Mouse (Mus musculus): ENCODE data around the gene Rif1. TPM values are rescaled to one million over a fixed set of nuclear protein-coding genes. Genes with fewer than 3 reads are reported as not detected.

Gene Rif1
- polyA plus RNA-seq (2016; fragmentation: Nextera tagmentation; extraction: Ambion mirVana), result 54.4 and 57.4 TPM in 2 replicates

- peak within 1 kb of the TSS; percentile 96 for H3K9ac ChIP-seq
- H3K4me1 ChIP-seq, result peaks cover 11% of the 10 kb centered on the region; the same call in 1 of the 2 replicates
- H3K36me3 ChIP-seq, result peaks cover 18% of the 10 kb centered on the region
- under 1% methylated on average over 60 of the region's 72 CpGs for WGBS
- peak; percentile 94 for ATAC-seq (ENCODE audit: insufficient number of reproducible peaks, insufficient read depth, low FRiP score, low TSS enrichment)
- H3K4me3 ChIP-seq, result peak within 1 kb of the TSS; percentile 96
- H3K9me3 ChIP-seq, result no peaks in the 10 kb centered on the region
- H3K4me2 ChIP-seq (replicated peaks), result peak within 1 kb of the TSS; percentile 55
- no peaks in the 10 kb centered on the region for H3K27me3 ChIP-seq
- peak within 1 kb of the TSS; percentile 89 for H3K27ac ChIP-seq
These were observed at the start of gene Rif1 for GRCm38 (mm10) chr2:52072491-52073140. Gene Rif1 (plus strand): TSS chr2:52072832.

- Histone ChIP-seq H3K4me1 (no peaks in the 10 kb centered on the region), H3K4me2 (replicated peaks) (no peak overlapping the region), H3K27ac (no peak overlapping the region), H3K36me3 (no peaks in the 10 kb centered on the region), H3K4me3 (no peak overlapping the region), H3K9ac (no peak overlapping the region), H3K9me3 (peaks cover 3% of the 10 kb centered on the region; the same call in 1 of the 2 replicates), H3K27me3 (no peaks in the 10 kb centered on the region)
- no peak for ATAC-seq (ENCODE audit: insufficient number of reproducible peaks, insufficient read depth, low FRiP score, low TSS enrichment)
- 66% methylated on average over 4 of the region's 4 CpGs for WGBS
These were observed 45.6 kb upstream of the Rif1 start for GRCm38 (mm10) chr2:52027061-52027460.

GRCm38 (mm10) chr2:52029426-52029825 is 43.2 kb upstream of the Rif1 start:
- no peaks in the 10 kb centered on the region for H3K36me3 ChIP-seq
- 95% methylated on average over 3 of the region's 3 CpGs for WGBS
- ATAC-seq (ENCODE audit: insufficient number of reproducible peaks, insufficient read depth, low FRiP score, low TSS enrichment), result no peak
- no peak overlapping the region for H3K4me2 ChIP-seq (replicated peaks)
- H3K9ac ChIP-seq, result no peak overlapping the region
- H3K4me3 ChIP-seq, result no peak overlapping the region
- peaks cover 3% of the 10 kb centered on the region; the same call in 1 of the 2 replicates for H3K9me3 ChIP-seq
- no peaks in the 10 kb centered on the region for H3K4me1 ChIP-seq
- H3K27me3 ChIP-seq, result no peaks in the 10 kb centered on the region
- no peak overlapping the region for H3K27ac ChIP-seq

- no peak for ATAC-seq (ENCODE audit: insufficient number of reproducible peaks, insufficient read depth, low FRiP score, low TSS enrichment)
- Histone ChIP-seq H3K4me2 (replicated peaks) (no peak overlapping the region), H3K36me3 (no peaks in the 10 kb centered on the region), H3K4me1 (no peaks in the 10 kb centered on the region), H3K27me3 (no peaks in the 10 kb centered on the region), H3K9ac (no peak overlapping the region), H3K27ac (no peak overlapping the region), H3K4me3 (no peak overlapping the region), H3K9me3 (peaks cover 3% of the 10 kb centered on the region; the same call in 1 of the 2 replicates)
- WGBS, result 86% methylated on average over 4 of the region's 4 CpGs
These were observed 41.1 kb upstream of the Rif1 start for GRCm38 (mm10) chr2:52031491-52031890.

- H3K4me1 ChIP-seq, result peaks cover 11% of the 10 kb centered on the region; the same call in 1 of the 2 replicates
- no peak overlapping the region for H3K4me2 ChIP-seq (replicated peaks)
- no peaks in the 10 kb centered on the region for H3K36me3 ChIP-seq
- H3K27me3 ChIP-seq, result no peaks in the 10 kb centered on the region
- no peak overlapping the region for H3K27ac ChIP-seq
- no peak for ATAC-seq (ENCODE audit: insufficient number of reproducible peaks, insufficient read depth, low FRiP score, low TSS enrichment)
- H3K9ac ChIP-seq, result no peak overlapping the region
- WGBS, result 90% methylated on average over 4 of the region's 4 CpGs
- no peak overlapping the region for H3K4me3 ChIP-seq
- H3K9me3 ChIP-seq, result no peaks in the 10 kb centered on the region
These were observed 38.0 kb upstream of the Rif1 start for GRCm38 (mm10) chr2:52034601-52035000.

DNA sequence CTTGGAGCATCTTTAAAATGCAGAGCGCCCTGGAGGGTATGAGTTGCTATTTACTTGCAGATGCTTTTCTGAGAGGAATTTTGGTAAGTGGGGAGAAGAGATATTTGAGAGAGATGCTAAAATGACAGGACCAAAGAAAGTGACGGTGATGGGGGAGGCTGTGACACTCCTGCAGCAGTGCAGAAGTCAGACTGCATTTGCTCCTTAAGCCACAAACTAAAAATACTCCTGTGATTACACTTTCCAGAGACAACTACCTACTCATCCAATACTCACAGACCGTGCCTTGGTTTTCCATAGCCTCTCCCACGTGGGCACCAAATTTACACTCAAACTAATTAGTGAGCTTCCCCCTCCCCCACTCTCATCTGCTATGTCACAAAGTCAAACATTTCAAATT is 37.5 kb upstream of the Rif1 start:
- no peak for ATAC-seq (ENCODE audit: insufficient number of reproducible peaks, insufficient read depth, low FRiP score, low TSS enrichment)
- Histone ChIP-seq H3K27me3 (no peaks in the 10 kb centered on the region), H3K9ac (no peak overlapping the region), H3K4me2 (replicated peaks) (no peak overlapping the region), H3K27ac (no peak overlapping the region), H3K4me1 (peaks cover 14% of the 10 kb centered on the region; the same call in 1 of the 2 replicates), H3K4me3 (no peak overlapping the region), H3K9me3 (no peaks in the 10 kb centered on the region), H3K36me3 (no peaks in the 10 kb centered on the region)
- WGBS, result 73% methylated on average over 4 of the region's 4 CpGs

DNA sequence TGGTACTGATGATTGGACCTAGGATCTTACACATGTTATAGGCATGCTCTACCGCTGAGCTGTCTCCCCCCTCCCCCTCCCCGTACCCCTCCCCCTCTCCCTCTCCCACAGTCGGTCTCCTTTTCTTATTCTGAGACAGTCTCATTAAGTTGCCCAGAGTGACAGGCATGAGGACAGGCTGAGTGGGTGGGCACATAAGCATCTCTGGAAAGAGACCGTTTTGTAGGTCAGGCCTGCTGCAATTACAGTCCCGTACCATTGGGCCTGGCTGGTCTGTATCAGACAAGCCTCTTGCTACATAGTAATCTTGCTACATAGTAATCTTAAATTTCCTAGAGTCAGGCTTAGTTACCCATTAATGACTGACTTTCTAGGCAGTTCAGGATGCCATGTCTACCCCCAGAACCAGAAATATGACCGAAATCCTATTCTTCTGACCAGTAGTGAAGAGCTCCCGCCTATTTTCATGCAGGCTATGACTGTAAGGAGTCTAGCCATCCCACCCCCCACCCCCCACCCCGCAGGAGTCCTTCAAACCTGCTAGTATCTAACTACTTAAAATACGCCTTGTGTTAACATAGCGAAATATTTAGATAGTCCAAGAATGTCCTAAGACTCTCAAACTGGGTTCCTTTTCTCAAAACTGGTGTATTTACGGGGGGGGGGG is 35.6 kb upstream of the Rif1 start:
- no peaks in the 10 kb centered on the region for H3K36me3 ChIP-seq
- H3K27ac ChIP-seq, result no peak overlapping the region
- ATAC-seq (ENCODE audit: insufficient number of reproducible peaks, insufficient read depth, low FRiP score, low TSS enrichment), result peak; percentile 36; the same call in 1 of the 2 replicates
- H3K4me1 ChIP-seq, result peaks cover 14% of the 10 kb centered on the region; the same call in 1 of the 2 replicates
- peak overlapping the region; percentile 47 for H3K4me3 ChIP-seq
- no peaks in the 10 kb centered on the region for H3K9me3 ChIP-seq
- H3K9ac ChIP-seq, result no peak overlapping the region
- H3K4me2 ChIP-seq (replicated peaks), result peak overlapping the region; percentile 53
- WGBS, result 32% methylated on average over 10 of the region's 11 CpGs
- no peaks in the 10 kb centered on the region for H3K27me3 ChIP-seq

GRCm38 (mm10) chr2:52037882-52038281 is 34.8 kb upstream of the Rif1 start, which contains the start of gene Tnfaip6:
Gene Tnfaip6 (plus strand): TSS chr2:52038009.
- no peaks in the 10 kb centered on the region for H3K9me3 ChIP-seq
- no peaks in the 10 kb centered on the region for H3K36me3 ChIP-seq
- H3K4me3 ChIP-seq, result peak within 1 kb of the TSS; percentile 47
- peak within 1 kb of the TSS; percentile 53 for H3K4me2 ChIP-seq (replicated peaks)
- H3K27ac ChIP-seq, result peak within 1 kb of the TSS; percentile 86
- H3K4me1 ChIP-seq, result peaks cover 14% of the 10 kb centered on the region; the same call in 1 of the 2 replicates
- H3K27me3 ChIP-seq, result no peaks in the 10 kb centered on the region
- WGBS, result under 1% methylated on average over 17 of the region's 17 CpGs
- peak within 1 kb of the TSS; percentile 59 for H3K9ac ChIP-seq
- no peak; the same call in 1 of the 2 replicates for ATAC-seq (ENCODE audit: insufficient number of reproducible peaks, insufficient read depth, low FRiP score, low TSS enrichment)

DNA sequence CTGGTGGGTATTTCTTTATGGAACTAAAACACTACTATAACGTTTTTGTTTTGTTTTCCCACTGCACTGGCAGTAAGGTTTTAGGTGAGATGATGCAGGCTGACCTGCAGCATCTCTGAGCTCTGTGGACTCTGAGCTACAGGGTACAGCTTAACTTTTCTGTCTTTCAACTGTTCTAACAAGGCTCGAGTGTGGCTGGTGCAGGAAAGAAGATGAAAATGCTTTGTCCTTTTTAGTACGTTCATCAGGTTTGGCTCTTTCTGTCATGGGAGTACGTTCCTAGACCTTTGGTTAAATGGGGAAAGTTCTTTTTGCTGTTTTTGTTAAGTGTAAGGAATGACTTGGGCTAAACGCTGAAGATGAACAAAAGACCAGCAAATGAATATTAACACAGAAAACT is 34.1 kb upstream of the Rif1 start:
- Histone ChIP-seq H3K4me2 (replicated peaks) (peak overlapping the region; percentile 53), H3K9me3 (no peaks in the 10 kb centered on the region), H3K27me3 (no peaks in the 10 kb centered on the region), H3K4me3 (peak overlapping the region; percentile 47), H3K4me1 (peaks cover 14% of the 10 kb centered on the region; the same call in 1 of the 2 replicates), H3K36me3 (0 out of 2 replicates have a peak, but pooled peaks cover under 1% of the 10 kb centered on the region), H3K27ac (peak overlapping the region; percentile 86), H3K9ac (peak overlapping the region; percentile 59)
- ATAC-seq (ENCODE audit: insufficient number of reproducible peaks, insufficient read depth, low FRiP score, low TSS enrichment), result no peak
- 17% methylated on average over 5 of the region's 5 CpGs for WGBS

DNA sequence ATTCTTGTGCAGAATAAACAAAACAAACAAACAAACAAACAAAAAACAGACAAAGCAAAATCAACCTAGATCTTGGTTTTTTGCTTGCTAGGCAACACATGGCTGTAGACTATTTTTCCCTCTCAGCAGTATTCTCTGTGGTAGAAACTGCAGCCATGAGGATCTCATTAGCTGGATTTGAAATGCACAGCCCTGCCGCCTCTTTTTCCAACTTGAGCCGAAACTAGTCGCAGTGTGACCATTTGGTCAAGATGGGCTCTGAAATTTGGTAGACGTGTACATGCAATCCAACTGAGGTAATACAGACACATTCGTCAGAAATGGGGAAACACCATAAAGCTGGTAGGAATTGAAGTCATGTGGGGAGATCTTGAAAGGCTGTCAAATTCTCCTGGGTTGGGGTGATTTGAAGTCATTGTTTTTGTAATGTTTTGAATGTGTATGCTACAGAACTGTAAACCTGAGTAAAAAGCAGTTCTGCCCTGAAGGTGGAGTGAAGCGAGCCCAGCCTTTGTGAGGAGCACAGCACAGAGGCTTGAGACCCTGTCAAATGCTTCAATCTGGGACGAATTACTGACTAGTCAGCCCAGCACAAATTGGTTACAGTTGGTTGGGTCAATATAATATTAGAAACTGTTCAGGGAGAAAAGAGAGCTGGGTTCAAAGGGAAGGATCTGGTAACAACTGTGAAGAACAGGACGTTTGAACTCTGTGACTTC is 33.4 kb upstream of the Rif1 start:
- ATAC-seq (ENCODE audit: insufficient number of reproducible peaks, insufficient read depth, low FRiP score, low TSS enrichment), result peak; percentile 71; the same call in 1 of the 2 replicates
- peak overlapping the region; percentile 53 for H3K4me2 ChIP-seq (replicated peaks)
- H3K9ac ChIP-seq, result peak overlapping the region; percentile 59
- peaks cover 14% of the 10 kb centered on the region; the same call in 1 of the 2 replicates for H3K4me1 ChIP-seq
- H3K4me3 ChIP-seq, result peak overlapping the region; percentile 47
- 14% methylated on average over 8 of the region's 8 CpGs for WGBS
- peaks cover 8% of the 10 kb centered on the region for H3K36me3 ChIP-seq
- H3K9me3 ChIP-seq, result no peaks in the 10 kb centered on the region
- peak overlapping the region; percentile 86 for H3K27ac ChIP-seq
- H3K27me3 ChIP-seq, result no peaks in the 10 kb centered on the region

DNA sequence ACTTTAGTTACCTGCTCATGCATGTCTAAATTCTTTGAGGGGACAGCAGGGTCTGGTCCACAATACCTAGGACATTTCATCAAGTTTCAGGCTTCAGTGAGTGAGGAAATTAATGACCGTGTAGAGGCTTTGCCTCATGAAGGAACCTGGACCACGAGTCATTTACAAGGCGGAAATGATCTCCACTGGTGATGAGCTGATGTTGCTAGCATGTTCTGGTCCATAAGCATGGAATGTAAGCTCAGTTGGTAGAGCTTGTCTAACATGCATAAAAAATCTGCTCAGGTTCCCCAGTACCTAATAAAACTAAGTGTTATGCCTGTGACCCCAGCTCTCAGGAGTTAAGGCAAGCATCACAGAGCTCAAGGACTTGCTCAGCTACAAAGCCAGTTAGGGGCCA is 30.5 kb upstream of the Rif1 start:
- Histone ChIP-seq H3K4me3 (no peak overlapping the region), H3K9me3 (no peaks in the 10 kb centered on the region), H3K36me3 (peaks cover 27% of the 10 kb centered on the region), H3K27ac (no peak overlapping the region), H3K4me1 (peaks cover 10% of the 10 kb centered on the region; the same call in 1 of the 2 replicates), H3K9ac (no peak overlapping the region), H3K4me2 (replicated peaks) (no peak overlapping the region), H3K27me3 (no peaks in the 10 kb centered on the region)
- no peak for ATAC-seq (ENCODE audit: insufficient number of reproducible peaks, insufficient read depth, low FRiP score, low TSS enrichment)
- 73% methylated on average over 3 of the region's 3 CpGs for WGBS
